Mouse (Mus musculus): ENCODE results near the gene Raver2. TPM values are rescaled to one million over a fixed set of nuclear protein-coding genes. Genes with fewer than 3 reads are reported as not detected.

Raver2 gene
- polyA plus RNA-seq (2012; rRNA removed): 6.6 and 7.5 TPM in 2 replicates

DNA sequence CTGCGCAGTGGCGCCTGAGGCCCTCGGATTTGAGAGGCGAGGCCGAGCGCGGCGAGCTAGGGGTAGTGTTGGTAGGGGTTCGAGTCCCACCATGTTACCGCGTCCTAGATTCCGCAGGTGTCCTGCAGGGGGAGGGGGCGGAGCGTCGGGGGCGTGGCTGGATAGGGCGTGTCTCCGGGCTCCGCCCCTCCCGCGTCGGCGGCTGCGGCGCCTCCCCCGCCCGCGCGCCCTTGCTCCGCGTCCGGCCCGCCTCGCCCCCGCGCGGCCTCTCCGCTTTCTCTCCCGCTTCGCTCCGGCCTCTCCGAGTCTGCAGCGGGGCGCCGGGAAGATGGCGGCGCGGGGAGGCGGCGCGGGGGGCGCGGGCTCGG lies at the start of gene Raver2:
Gene Raver2, plus strand, starts transcription at position 198 of the 368 bp plus-strand sequence.

DNA sequence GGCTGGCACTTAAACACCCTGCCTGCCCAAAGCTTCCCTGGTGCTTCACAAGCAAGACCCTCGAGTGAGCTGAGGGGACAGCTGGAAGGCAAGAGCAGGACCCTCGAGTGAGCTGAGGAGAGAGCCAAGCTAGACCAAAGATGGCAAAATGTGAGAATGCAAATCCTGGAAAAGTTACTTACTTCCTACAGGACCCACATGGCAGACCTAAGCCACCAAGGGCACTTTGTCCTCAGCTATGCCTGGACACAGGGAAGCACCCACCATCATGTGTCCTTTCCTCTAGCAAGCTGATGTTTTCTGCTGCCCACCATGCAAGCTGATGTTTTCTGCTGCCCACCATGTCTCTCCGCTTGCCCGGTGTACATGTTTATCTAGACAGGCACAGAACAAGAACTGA lies 48.2 kb upstream of the Raver2 start, which contains the start of gene Gm10577:
Gene Gm10577, minus strand, starts transcription at position 101 of the 400 bp plus-strand sequence.

Other genes starting within 250 kb of the Raver2 start
- gene Gm10577, start 48.3 kb upstream of the Raver2 start, polyA plus RNA-seq (2012; rRNA removed): not detected in 2 replicates
- 67.5 and 73.7 TPM in 2 replicates for gene Jak1, start 196.3 kb downstream of the Raver2 start, polyA plus RNA-seq (2012; rRNA removed)

All from ovary, adult 2 months (tissue).